Mouse (Mus musculus): ENCODE measurements around the gene Dhx29. TPM values are rescaled to one million over a fixed set of nuclear protein-coding genes. Genes with fewer than 3 reads are reported as not detected.

Dhx29 gene
- 37.5 and 40.7 TPM in 2 replicates for polyA plus RNA-seq (2016; fragmentation: Nextera tagmentation; extraction: Ambion mirVana)

DNA sequence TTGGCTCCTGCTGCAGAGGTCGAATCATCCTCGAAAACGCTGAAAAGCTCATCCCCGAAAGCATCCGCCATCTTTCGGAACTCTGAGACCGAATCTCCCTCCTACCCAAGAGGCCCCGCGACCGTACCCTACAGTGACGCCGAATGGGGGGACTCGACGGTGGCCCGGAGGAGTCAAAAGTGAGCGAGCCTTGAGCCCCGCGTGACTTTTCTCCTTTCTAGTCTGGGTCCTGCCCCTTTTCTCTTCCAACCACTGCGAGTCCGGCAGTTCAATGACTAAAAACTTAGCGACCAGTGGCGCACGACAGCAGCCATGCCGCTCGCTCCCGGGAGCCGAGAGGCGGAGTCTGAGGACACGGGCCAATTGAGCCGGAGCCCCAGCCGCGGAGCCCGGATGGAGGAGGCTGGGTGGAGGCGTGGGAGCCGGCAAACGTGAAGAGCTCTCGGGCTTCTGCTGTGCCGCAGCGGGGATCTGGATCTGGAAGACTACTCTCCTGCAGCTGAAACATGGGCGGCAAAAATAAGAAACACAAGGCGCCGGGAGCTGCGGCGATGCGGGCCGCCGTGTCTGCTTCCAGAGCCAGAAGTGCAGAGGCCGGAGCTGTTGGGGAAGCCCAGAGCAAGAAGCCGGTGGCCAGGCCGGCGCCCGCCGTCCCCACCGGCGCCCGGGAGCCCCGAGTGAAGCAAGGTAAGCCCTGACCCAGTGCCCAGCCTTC, at the start of gene Dhx29, which contains the start of gene Mtrex:
Gene Dhx29, plus strand, starts transcription at position 168 of the 715 bp plus-strand sequence.
Gene Mtrex, minus strand, starts transcription at position 112 of the 715 bp plus-strand sequence.
- Histone ChIP-seq H3K27me3 (no peaks in the 10 kb centered on the region), H3K4me1 (peaks cover 21% of the 10 kb centered on the region), H3K9ac (replicated peaks) (peak within 1 kb of the TSS; percentile 78), H3K36me3 (peaks cover 18% of the 10 kb centered on the region), H3K27ac (replicated peaks) (peak within 1 kb of the TSS; percentile 89), H3K9me3 (no peaks in the 10 kb centered on the region), H3K4me2 (replicated peaks) (peak within 1 kb of the TSS; percentile 64), H3K4me3 (peak within 1 kb of the TSS; percentile 83)
- peak; percentile 99 for ATAC-seq (ENCODE audit: low FRiP score, low read depth)
- under 1% methylated on average over 57 of the region's 57 CpGs for WGBS

DNA sequence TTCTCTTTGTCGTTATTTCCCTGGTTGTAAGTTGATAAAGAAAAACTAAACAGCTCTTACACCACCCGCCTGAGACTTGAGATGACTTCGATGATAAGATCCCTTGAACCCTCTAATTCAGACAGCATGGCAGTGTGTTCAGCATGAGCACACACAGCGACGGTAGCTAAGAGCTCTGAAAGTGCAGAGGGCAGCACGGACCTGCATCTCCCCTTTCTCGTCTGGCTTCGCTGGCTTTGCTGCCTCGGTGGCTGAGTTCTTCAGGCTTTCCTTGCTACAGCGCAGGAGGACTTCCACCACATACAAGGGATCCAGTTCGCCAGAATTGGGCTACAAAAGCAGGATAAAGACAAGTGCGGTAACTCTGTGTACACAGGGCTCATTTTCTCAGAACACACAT, 40.0 kb upstream of the Dhx29 start:
- Histone ChIP-seq H3K27ac (replicated peaks) (no peak overlapping the region), H3K9ac (replicated peaks) (no peak overlapping the region), H3K27me3 (no peaks in the 10 kb centered on the region), H3K4me3 (no peak overlapping the region), H3K4me2 (replicated peaks) (no peak overlapping the region), H3K9me3 (no peaks in the 10 kb centered on the region), H3K4me1 (no peaks in the 10 kb centered on the region), H3K36me3 (peaks cover 79% of the 10 kb centered on the region)
- WGBS, result 91% methylated on average over 12 of the region's 12 CpGs
- no peak for ATAC-seq (ENCODE audit: low FRiP score, low read depth)

DNA sequence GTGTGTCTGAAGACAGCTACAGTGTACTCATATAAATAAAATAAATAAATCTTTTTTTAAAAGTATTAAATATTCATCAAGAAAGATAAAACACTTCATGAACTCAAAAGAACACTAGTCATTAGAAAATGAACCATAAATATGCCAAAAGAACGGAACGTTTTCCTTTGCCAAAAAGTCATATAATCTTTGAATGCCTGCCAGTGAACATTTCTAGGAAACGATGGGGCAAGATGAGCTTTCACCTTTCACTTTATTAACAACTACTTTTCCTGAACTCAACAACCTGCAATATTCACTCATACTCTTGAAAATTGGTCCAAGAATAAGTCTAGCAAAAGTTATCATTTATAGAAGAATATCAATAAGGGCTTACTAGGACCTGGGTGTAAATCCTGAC, 25.1 kb upstream of the Dhx29 start:
- Histone ChIP-seq H3K9ac (replicated peaks) (no peak overlapping the region), H3K9me3 (no peaks in the 10 kb centered on the region), H3K27me3 (no peaks in the 10 kb centered on the region), H3K27ac (replicated peaks) (no peak overlapping the region), H3K36me3 (peaks cover 82% of the 10 kb centered on the region), H3K4me2 (replicated peaks) (no peak overlapping the region), H3K4me3 (no peak overlapping the region), H3K4me1 (no peaks in the 10 kb centered on the region)
- ATAC-seq (ENCODE audit: low FRiP score, low read depth), result no peak
- WGBS, result 98% methylated on average over 3 of the region's 3 CpGs

DNA sequence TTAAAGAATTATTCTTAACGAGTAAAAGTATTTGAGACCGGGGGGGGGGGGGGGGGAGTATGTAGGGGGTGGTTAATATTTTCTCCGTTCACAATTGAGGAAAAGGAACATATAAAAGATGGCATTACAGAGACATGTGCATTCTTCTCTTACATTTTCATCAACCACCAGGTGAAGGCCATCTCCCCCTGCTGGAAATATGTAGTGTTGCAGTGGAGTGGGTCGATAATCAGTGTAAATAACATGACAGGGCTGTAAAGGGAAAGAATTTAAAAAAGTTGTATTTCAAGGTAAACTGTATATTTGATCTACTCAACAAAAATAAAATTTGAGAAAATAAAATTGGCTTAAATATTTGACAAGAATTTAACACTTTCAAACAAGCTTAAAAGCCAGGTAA, 17.6 kb upstream of the Dhx29 start:
- H3K9me3 ChIP-seq, result no peaks in the 10 kb centered on the region
- no peaks in the 10 kb centered on the region for H3K27me3 ChIP-seq
- peaks cover 49% of the 10 kb centered on the region for H3K36me3 ChIP-seq
- H3K4me2 ChIP-seq (replicated peaks), result no peak overlapping the region
- no peaks in the 10 kb centered on the region for H3K4me1 ChIP-seq
- no peak overlapping the region for H3K4me3 ChIP-seq
- no peak for ATAC-seq (ENCODE audit: low FRiP score, low read depth)
- no peak overlapping the region for H3K27ac ChIP-seq (replicated peaks)
- H3K9ac ChIP-seq (replicated peaks), result no peak overlapping the region
- 84% methylated on average over 4 of the region's 4 CpGs for WGBS

DNA sequence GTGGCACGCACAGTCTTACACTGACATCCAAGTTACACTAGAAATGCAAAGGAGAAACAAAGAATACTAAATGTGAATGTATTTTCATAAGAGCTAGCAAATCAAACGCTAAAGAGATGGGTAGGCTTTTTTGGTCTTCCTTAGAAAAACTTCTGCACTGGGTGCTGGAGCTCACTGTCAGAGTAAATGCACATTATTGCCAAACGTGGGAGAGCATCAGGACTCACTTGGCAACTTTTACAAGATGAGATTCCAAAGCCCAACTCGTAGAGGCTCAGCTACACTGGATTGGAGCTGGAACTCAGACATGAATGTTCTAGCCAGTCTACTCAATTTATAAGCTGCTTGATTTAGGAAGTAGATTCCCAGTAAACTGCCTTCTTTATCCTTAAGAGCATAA, 16.8 kb upstream of the Dhx29 start:
- H3K27me3 ChIP-seq, result no peaks in the 10 kb centered on the region
- H3K27ac ChIP-seq (replicated peaks), result no peak overlapping the region
- no peak overlapping the region for H3K4me3 ChIP-seq
- H3K4me1 ChIP-seq, result no peaks in the 10 kb centered on the region
- H3K9me3 ChIP-seq, result no peaks in the 10 kb centered on the region
- H3K9ac ChIP-seq (replicated peaks), result no peak overlapping the region
- H3K4me2 ChIP-seq (replicated peaks), result no peak overlapping the region
- peaks cover 42% of the 10 kb centered on the region for H3K36me3 ChIP-seq
- 88% methylated on average over 4 of the region's 4 CpGs for WGBS
- no peak for ATAC-seq (ENCODE audit: low FRiP score, low read depth)

DNA sequence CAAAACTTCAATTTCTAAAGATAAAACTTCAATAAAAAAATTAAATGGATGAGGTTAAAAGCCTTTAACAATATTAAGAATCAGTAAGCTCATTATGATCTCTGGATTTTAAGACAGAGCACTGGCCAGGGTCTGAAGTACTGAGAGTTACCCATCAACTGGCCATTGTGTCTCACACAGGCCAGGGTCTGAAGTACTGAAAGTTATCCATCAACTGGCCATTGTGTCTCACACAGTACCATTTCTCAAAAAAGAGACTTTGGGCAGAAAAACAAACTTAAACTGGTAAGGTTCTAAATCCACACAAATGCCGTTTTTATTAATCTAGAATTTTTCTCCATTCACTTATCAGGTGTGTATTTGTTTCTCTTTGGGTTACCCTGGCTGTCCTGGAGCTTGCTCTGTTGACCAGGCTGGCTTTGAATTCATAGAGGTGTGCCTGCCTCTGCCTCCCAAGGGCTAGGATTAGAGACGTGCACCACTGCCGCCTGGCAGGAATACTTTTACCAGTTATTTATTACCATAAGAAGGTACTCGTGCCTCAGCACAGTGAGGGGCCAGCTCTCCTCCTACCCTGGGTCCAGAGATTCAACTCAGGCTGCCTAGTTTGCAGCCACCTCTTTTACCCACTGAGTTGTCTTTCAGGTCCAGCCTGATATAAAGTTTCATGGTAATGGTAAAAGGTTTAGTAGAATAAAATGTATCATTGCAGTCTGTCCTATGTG, 8.0 kb upstream of the Dhx29 start:
- no peak overlapping the region for H3K27ac ChIP-seq (replicated peaks)
- no peaks in the 10 kb centered on the region for H3K27me3 ChIP-seq
- H3K4me3 ChIP-seq, result no peak overlapping the region
- no peak overlapping the region for H3K9ac ChIP-seq (replicated peaks)
- ATAC-seq (ENCODE audit: low FRiP score, low read depth), result no peak
- 93% methylated on average over 4 of the region's 4 CpGs for WGBS
- no peaks in the 10 kb centered on the region for H3K9me3 ChIP-seq
- no peak overlapping the region for H3K4me2 ChIP-seq (replicated peaks)
- peaks cover 33% of the 10 kb centered on the region for H3K36me3 ChIP-seq
- no peaks in the 10 kb centered on the region for H3K4me1 ChIP-seq

DNA sequence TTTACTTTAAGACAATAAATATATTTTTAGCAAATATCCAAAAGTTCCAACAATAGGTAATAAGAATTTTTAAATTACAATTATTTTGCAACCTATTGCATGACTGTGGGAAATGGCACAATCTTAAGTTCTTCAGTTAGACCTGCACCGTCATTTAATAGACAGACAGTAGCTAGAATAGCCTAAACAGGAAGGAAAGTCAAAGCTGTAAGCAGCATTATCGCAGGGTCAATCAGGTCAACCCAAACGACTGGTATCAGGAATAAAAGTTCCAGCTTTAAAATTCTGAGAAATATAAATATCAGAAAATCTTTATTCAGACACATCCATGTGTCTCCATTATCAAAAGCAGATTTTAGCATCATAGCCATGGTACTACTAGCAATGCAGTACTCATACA, 6.3 kb upstream of the Dhx29 start:
- no peak for ATAC-seq (ENCODE audit: low FRiP score, low read depth)
- Histone ChIP-seq H3K4me2 (replicated peaks) (no peak overlapping the region), H3K9me3 (no peaks in the 10 kb centered on the region), H3K4me3 (no peak overlapping the region), H3K9ac (replicated peaks) (no peak overlapping the region), H3K4me1 (peaks cover 8% of the 10 kb centered on the region), H3K27ac (replicated peaks) (no peak overlapping the region), H3K27me3 (no peaks in the 10 kb centered on the region), H3K36me3 (peaks cover 33% of the 10 kb centered on the region)
- 93% methylated on average over 3 of the region's 3 CpGs for WGBS

DNA sequence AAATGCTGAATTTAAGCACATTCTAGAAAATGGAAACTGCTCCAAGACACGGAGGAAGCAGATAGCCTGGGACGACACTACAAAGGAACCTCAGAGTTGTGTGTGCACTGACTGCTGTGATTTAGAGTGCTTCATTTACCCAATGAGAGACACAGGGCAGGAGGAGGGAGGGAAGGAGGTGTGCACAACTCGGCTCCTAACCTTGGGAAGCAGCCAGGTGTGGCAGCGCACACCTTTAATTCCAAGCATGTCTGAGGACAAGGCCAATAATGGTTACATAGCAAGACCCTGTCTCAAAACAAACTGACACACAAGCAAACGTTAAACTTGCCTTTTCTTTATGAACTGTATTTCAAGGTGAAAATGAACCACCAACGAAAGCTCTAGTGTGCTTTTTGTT, 2.0 kb upstream of the Dhx29 start:
- H3K9me3 ChIP-seq, result no peaks in the 10 kb centered on the region
- H3K36me3 ChIP-seq, result peaks cover 6% of the 10 kb centered on the region; the same call in 1 of the 2 replicates
- WGBS, result 84% methylated on average over 6 of the region's 6 CpGs
- H3K9ac ChIP-seq (replicated peaks), result no peak overlapping the region
- H3K27ac ChIP-seq (replicated peaks), result no peak overlapping the region
- peaks cover 21% of the 10 kb centered on the region for H3K4me1 ChIP-seq
- no peak overlapping the region for H3K4me2 ChIP-seq (replicated peaks)
- ATAC-seq (ENCODE audit: low FRiP score, low read depth), result no peak
- no peak overlapping the region for H3K4me3 ChIP-seq
- no peaks in the 10 kb centered on the region for H3K27me3 ChIP-seq

DNA sequence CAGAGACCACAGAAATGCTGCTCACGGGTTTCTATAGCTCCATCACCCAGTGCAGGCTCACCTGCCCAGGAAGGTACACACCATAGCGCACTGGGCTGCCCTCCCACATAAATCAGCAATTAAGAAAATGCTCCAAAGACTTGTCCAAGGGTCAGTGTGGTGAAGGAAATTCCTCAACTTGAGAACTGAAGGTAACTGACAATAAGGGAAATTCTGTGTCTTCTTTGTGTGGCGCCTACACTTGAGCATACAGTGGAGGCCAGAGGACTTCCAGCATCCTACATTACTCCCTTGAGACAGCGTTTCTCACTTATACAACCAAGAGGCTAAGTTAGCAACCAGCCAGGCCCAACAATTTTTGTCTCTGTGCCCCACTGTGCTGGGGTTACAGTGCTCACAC, 1.3 kb upstream of the Dhx29 start:
- no peak for ATAC-seq (ENCODE audit: low FRiP score, low read depth)

DNA sequence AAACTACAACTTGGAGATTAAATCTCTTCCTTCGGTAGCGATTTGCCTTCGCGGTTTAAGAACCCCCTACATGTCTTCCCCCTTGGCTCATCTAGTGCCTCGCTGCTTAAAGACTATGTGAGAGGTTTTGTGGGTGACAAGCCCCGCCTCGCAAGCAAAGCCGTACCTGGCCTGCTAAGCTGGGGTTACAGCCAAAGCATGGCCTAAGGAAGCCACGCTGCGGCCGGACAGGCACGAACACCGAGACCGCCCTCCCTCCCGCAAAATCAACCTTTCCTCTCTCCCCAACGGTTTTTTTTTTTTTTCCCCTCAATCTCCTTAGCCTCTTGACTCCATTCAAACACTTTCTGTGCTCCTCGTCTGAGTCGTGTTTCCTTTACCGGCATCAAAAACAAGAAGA, 458 bp upstream of the Dhx29 start:
- H3K27ac ChIP-seq (replicated peaks), result peak overlapping the region; percentile 89
- ATAC-seq (ENCODE audit: low FRiP score, low read depth), result no peak
- H3K9ac ChIP-seq (replicated peaks), result peak overlapping the region; percentile 78
- under 1% methylated on average over 19 of the region's 19 CpGs for WGBS
- H3K4me3 ChIP-seq, result peak overlapping the region; percentile 83
- no peaks in the 10 kb centered on the region for H3K27me3 ChIP-seq
- peak overlapping the region; percentile 59 for H3K4me2 ChIP-seq (replicated peaks)
- peaks cover 14% of the 10 kb centered on the region; the same call in 1 of the 2 replicates for H3K36me3 ChIP-seq
- no peaks in the 10 kb centered on the region for H3K9me3 ChIP-seq
- peaks cover 21% of the 10 kb centered on the region for H3K4me1 ChIP-seq

More for the DNA sequence above, 1.3 kb upstream of the Dhx29 start:
- H3K27ac ChIP-seq (replicated peaks), result no peak overlapping the region
- H3K9ac ChIP-seq (replicated peaks), result peak overlapping the region; percentile 78; the same call in 1 of the 2 replicates
- WGBS, result 78% methylated on average over 4 of the region's 4 CpGs
- H3K4me2 ChIP-seq (replicated peaks), result peak overlapping the region; percentile 59
- peaks cover 21% of the 10 kb centered on the region for H3K4me1 ChIP-seq
- H3K9me3 ChIP-seq, result no peaks in the 10 kb centered on the region
- no peaks in the 10 kb centered on the region for H3K27me3 ChIP-seq
- H3K4me3 ChIP-seq, result peak overlapping the region; percentile 83
- peaks cover 12% of the 10 kb centered on the region; the same call in 1 of the 2 replicates for H3K36me3 ChIP-seq

DNA sequence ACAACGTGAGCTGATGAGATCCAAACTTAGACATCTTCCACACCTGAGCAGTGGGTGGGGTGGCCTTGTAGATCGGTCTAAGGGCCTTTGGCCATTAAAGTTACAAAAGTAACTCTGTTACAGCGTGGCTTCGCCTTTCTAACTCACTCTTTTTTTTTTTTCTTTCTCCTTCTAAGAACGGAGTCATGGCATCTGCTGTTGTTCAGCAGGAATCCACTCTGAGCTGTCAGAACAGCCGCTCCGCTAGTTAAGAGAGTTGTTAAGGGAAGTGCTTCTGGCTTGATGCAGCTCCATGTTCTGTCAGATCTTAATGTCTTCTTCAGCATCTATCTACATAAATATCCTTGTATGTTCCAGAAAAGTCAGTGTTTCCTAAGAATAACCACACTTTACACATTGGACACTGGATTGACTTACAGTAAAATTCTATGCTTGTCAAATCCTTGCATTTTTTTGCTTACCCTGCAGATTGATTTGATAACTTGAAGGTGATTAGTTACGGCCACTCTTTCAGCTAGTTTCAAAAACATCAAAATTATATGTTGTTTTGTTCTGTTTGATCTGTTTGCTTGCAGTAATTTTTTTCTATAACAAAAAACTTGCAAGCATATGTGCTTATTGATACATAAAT, 899 bp downstream of the Dhx29 start:
- H3K27me3 ChIP-seq, result no peaks in the 10 kb centered on the region
- H3K9me3 ChIP-seq, result no peaks in the 10 kb centered on the region
- WGBS, result 9% methylated on average over 8 of the region's 8 CpGs
- peaks cover 23% of the 10 kb centered on the region for H3K36me3 ChIP-seq
- peak overlapping the region; percentile 78 for H3K9ac ChIP-seq (replicated peaks)
- peak overlapping the region; percentile 64 for H3K4me2 ChIP-seq (replicated peaks)
- no peak; the same call in 1 of the 2 replicates for ATAC-seq (ENCODE audit: low FRiP score, low read depth)
- H3K4me3 ChIP-seq, result peak overlapping the region; percentile 83
- H3K4me1 ChIP-seq, result peaks cover 21% of the 10 kb centered on the region
- H3K27ac ChIP-seq (replicated peaks), result peak overlapping the region; percentile 89

DNA sequence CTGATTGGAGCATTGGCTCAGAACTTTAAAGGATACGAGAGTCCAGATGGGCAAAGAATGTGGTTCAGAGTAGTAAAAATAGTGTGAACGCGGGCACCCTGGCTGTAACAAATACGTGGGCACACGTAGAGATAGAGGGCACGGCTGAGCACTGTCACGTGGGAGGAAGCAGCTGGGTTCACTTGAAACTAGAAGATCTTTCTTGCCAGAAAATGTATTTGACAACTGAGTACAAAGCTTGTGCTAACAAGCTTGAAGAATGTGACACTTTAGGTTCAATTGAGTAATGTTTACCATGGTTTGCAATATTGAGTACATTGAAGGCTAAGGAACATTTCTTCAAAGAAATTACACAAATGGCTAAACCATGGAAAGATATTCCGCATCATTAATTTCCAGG, 10.9 kb downstream of the Dhx29 start:
- Histone ChIP-seq H3K27ac (replicated peaks) (no peak overlapping the region), H3K36me3 (peaks cover 74% of the 10 kb centered on the region), H3K4me3 (no peak overlapping the region), H3K9ac (replicated peaks) (no peak overlapping the region), H3K9me3 (no peaks in the 10 kb centered on the region), H3K4me1 (no peaks in the 10 kb centered on the region), H3K27me3 (no peaks in the 10 kb centered on the region), H3K4me2 (replicated peaks) (no peak overlapping the region)
- ATAC-seq (ENCODE audit: low FRiP score, low read depth), result no peak
- 97% methylated on average over 8 of the region's 8 CpGs for WGBS
